Mouse (Mus musculus): ENCODE data around the gene Olfr455. TPM values are rescaled to one million over a fixed set of nuclear protein-coding genes. Genes with fewer than 3 reads are reported as not detected.

The Olfr455 gene
- total RNA-seq (2014; rRNA removed) (not detected in 2 replicates), polyA plus RNA-seq (2012; rRNA removed) (not detected in 2 replicates)

DNA sequence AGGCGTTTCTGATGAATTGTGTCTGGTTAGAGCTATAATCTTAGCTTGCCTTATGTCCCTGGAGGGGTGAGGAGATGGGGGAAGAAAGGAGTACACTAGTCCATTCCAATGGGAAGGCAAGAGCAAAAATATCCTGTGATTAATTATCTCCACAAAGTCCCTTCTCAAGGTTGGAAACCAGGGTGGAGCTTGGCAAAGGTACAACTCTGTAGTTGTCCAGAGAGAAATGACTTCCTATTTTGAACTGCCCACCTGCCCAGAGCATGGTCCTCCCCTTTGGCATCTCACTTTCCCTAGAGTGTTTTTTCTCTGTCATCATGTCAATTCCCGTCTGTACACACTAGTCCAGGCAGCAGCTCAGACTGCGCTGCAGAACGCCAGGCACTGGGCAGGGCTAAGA lies at the start of gene Olfr455:
Gene Olfr455, minus strand, starts transcription at position 127 of the 400 bp plus-strand sequence.
- Histone ChIP-seq H3K79me2 (ENCODE audit: control insufficient read depth, insufficient read depth, low read length) (no peaks in the 10 kb centered on the region), H3K4me1 (ENCODE audit: control insufficient read depth, insufficient read depth, low read length) (no peaks in the 10 kb centered on the region), H3K27me3 (ENCODE audit: control insufficient read depth, insufficient read depth, low read length) (no peaks in the 10 kb centered on the region), H3K36me3 (ENCODE audit: control insufficient read depth, insufficient read depth, low read length) (no peaks in the 10 kb centered on the region), H3K27ac (replicated peaks; ENCODE audit: insufficient read depth, low read depth, low read length) (no peak within 1 kb of the TSS), H3K4me3 (ENCODE audit: insufficient read depth, low read depth, low read length) (no peak within 1 kb of the TSS), H3K9ac (ENCODE audit: low read depth, low read length) (no peak within 1 kb of the TSS)
- TF ChIP-seq POLR2A (IDR thresholded peaks at IDR 0.05; ENCODE audit: extremely low read depth, insufficient read depth, low read length) (no peak), CTCF (IDR thresholded peaks at IDR 0.05; ENCODE audit: low read depth, low read length) (no peak)
- WGBS, result 83% methylated on average over 4 of the region's 4 CpGs
- no peak for DNase-seq (ENCODE audit: extremely low read depth, low read depth, low spot score)

DNA sequence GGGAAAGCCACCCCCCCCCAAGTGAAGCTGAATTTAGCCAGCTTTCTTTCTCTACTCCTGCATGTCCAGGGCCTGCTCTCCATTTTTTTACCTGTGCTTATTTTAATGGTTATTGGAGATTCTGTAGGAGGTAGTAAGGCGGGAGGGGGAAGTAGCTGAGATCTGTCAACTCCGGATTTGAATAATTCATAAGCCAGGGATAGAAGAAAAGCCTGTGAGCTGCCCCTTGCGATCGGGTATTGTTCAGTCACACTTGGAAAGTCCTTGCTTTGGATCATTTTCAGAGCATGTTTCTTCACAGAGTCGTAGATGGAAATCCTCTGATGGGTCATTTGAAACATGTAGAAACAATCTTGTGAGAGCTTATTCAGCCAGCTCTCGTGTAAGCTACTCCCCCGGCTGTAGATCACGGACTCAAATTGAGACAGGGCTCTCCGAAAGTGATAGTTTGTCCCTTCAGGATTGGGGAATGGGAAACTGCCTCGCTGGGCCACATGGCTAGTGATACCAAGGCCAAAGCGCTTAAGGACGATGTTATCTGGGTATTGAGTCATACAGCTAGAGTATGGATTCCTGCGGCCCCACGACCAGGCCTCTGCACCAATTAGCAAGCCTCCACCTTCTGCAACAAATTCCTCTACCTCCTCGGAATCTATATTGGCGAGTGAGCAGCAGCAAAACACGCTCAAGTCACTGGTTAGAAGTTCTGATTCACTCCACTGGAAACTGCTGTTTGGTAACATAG lies 45.9 kb upstream of the Olfr455 start:
- no peaks in the 10 kb centered on the region for H3K4me1 ChIP-seq (ENCODE audit: control insufficient read depth, insufficient read depth, low read length)
- H3K27me3 ChIP-seq (ENCODE audit: control insufficient read depth, insufficient read depth, low read length), result no peaks in the 10 kb centered on the region
- no peak for TF ChIP-seq CTCF (IDR thresholded peaks at IDR 0.05; ENCODE audit: low read depth, low read length)
- TF ChIP-seq POLR2A (IDR thresholded peaks at IDR 0.05; ENCODE audit: extremely low read depth, insufficient read depth, low read length), result no peak
- H3K9ac ChIP-seq (ENCODE audit: low read depth, low read length), result no peak overlapping the region
- no peak for DNase-seq (ENCODE audit: extremely low read depth, low read depth, low spot score)
- WGBS, result 77% methylated on average over 17 of the region's 17 CpGs
- H3K79me2 ChIP-seq (ENCODE audit: control insufficient read depth, insufficient read depth, low read length), result no peaks in the 10 kb centered on the region
- H3K4me3 ChIP-seq (ENCODE audit: insufficient read depth, low read depth, low read length), result no peak overlapping the region
- no peak overlapping the region for H3K27ac ChIP-seq (replicated peaks; ENCODE audit: insufficient read depth, low read depth, low read length)
- no peaks in the 10 kb centered on the region for H3K36me3 ChIP-seq (ENCODE audit: control insufficient read depth, insufficient read depth, low read length)

- no peak overlapping the region for H3K27ac ChIP-seq (replicated peaks; ENCODE audit: insufficient read depth, low read depth, low read length)
- H3K36me3 ChIP-seq (ENCODE audit: control insufficient read depth, insufficient read depth, low read length), result no peaks in the 10 kb centered on the region
- no peaks in the 10 kb centered on the region for H3K79me2 ChIP-seq (ENCODE audit: control insufficient read depth, insufficient read depth, low read length)
- WGBS, result 77% methylated on average over 5 of the region's 5 CpGs
- no peaks in the 10 kb centered on the region for H3K4me1 ChIP-seq (ENCODE audit: control insufficient read depth, insufficient read depth, low read length)
- H3K4me3 ChIP-seq (ENCODE audit: insufficient read depth, low read depth, low read length), result no peak overlapping the region
- H3K27me3 ChIP-seq (ENCODE audit: control insufficient read depth, insufficient read depth, low read length), result no peaks in the 10 kb centered on the region
- no peak for DNase-seq (ENCODE audit: extremely low read depth, low read depth, low spot score)
- H3K9ac ChIP-seq (ENCODE audit: low read depth, low read length), result no peak overlapping the region
- TF ChIP-seq POLR2A (IDR thresholded peaks at IDR 0.05; ENCODE audit: extremely low read depth, insufficient read depth, low read length) (no peak), CTCF (IDR thresholded peaks at IDR 0.05; ENCODE audit: low read depth, low read length) (no peak)
Observed at GRCm38 (mm10) chr6:42586569-42586968, 39.2 kb upstream of the Olfr455 start.

GRCm38 (mm10) chr6:42583488-42583872 lies 36.1 kb upstream of the Olfr455 start:
- 0% methylated on average over 7 of the region's 7 CpGs for WGBS
- no peak for TF ChIP-seq POLR2A (IDR thresholded peaks at IDR 0.05; ENCODE audit: extremely low read depth, insufficient read depth, low read length)
- peak; percentile 74 for TF ChIP-seq CTCF (IDR thresholded peaks at IDR 0.05; ENCODE audit: low read depth, low read length)
- no peaks in the 10 kb centered on the region for H3K27me3 ChIP-seq (ENCODE audit: control insufficient read depth, insufficient read depth, low read length)
- no peak overlapping the region for H3K27ac ChIP-seq (replicated peaks; ENCODE audit: insufficient read depth, low read depth, low read length)
- no peaks in the 10 kb centered on the region for H3K36me3 ChIP-seq (ENCODE audit: control insufficient read depth, insufficient read depth, low read length)
- H3K4me1 ChIP-seq (ENCODE audit: control insufficient read depth, insufficient read depth, low read length), result no peaks in the 10 kb centered on the region
- H3K4me3 ChIP-seq (ENCODE audit: insufficient read depth, low read depth, low read length), result no peak overlapping the region
- H3K9ac ChIP-seq (ENCODE audit: low read depth, low read length), result no peak overlapping the region
- no peaks in the 10 kb centered on the region for H3K79me2 ChIP-seq (ENCODE audit: control insufficient read depth, insufficient read depth, low read length)
- peak; percentile 9 for DNase-seq (ENCODE audit: extremely low read depth, low read depth, low spot score)

- DNase-seq (ENCODE audit: extremely low read depth, low read depth, low spot score), result no peak
- H3K9ac ChIP-seq (ENCODE audit: low read depth, low read length), result no peak overlapping the region
- 48% methylated on average over 9 of the region's 9 CpGs for WGBS
- H3K4me3 ChIP-seq (ENCODE audit: insufficient read depth, low read depth, low read length), result no peak overlapping the region
- no peaks in the 10 kb centered on the region for H3K36me3 ChIP-seq (ENCODE audit: control insufficient read depth, insufficient read depth, low read length)
- H3K79me2 ChIP-seq (ENCODE audit: control insufficient read depth, insufficient read depth, low read length), result no peaks in the 10 kb centered on the region
- no peak for TF ChIP-seq CTCF (IDR thresholded peaks at IDR 0.05; ENCODE audit: low read depth, low read length)
- no peak overlapping the region for H3K27ac ChIP-seq (replicated peaks; ENCODE audit: insufficient read depth, low read depth, low read length)
- H3K4me1 ChIP-seq (ENCODE audit: control insufficient read depth, insufficient read depth, low read length), result no peaks in the 10 kb centered on the region
- no peaks in the 10 kb centered on the region for H3K27me3 ChIP-seq (ENCODE audit: control insufficient read depth, insufficient read depth, low read length)
Observed at GRCm38 (mm10) chr6:42582741-42583487, 35.5 kb upstream of the Olfr455 start.

- Histone ChIP-seq H3K27me3 (ENCODE audit: control insufficient read depth, insufficient read depth, low read length) (no peaks in the 10 kb centered on the region), H3K4me3 (ENCODE audit: insufficient read depth, low read depth, low read length) (no peak overlapping the region), H3K36me3 (ENCODE audit: control insufficient read depth, insufficient read depth, low read length) (no peaks in the 10 kb centered on the region), H3K9ac (ENCODE audit: low read depth, low read length) (no peak overlapping the region), H3K4me1 (ENCODE audit: control insufficient read depth, insufficient read depth, low read length) (no peaks in the 10 kb centered on the region), H3K79me2 (ENCODE audit: control insufficient read depth, insufficient read depth, low read length) (no peaks in the 10 kb centered on the region), H3K27ac (replicated peaks; ENCODE audit: insufficient read depth, low read depth, low read length) (no peak overlapping the region)
- 70% methylated on average over 4 of the region's 4 CpGs for WGBS
- DNase-seq (ENCODE audit: extremely low read depth, low read depth, low spot score), result no peak
- TF ChIP-seq POLR2A (IDR thresholded peaks at IDR 0.05; ENCODE audit: extremely low read depth, insufficient read depth, low read length) (no peak), CTCF (IDR thresholded peaks at IDR 0.05; ENCODE audit: low read depth, low read length) (no peak)
Observed at GRCm38 (mm10) chr6:42578678-42579077, 31.3 kb upstream of the Olfr455 start.

Measured in liver, adult 2 months (tissue).